Mouse (Mus musculus) thymus, adult 18-20 months (tissue): ENCODE measurements around the gene H1f0.

Source experiments
- DNase-seq, 2 experiments: peaks; one replicate each; pipeline ENCODE4 v3.0.0; 2022; ENCODE audit warnings: mixed read lengths in 2 of 2

Gene H1f0

GRCm38 (mm10) chr15:79028237-79028738 lies at the start of gene H1f0:
Gene H1f0, plus strand, starts transcription at chr15:79028450.
- peak; percentile 58 to 61 for DNase-seq

- DNase-seq = peak in 1 of 2 experiments; percentile 23
These were observed 49.4 kb upstream of the H1f0 start for GRCm38 (mm10) chr15:78978875-78979274.

- DNase-seq = no peak
These were observed 48.2 kb upstream of the H1f0 start for GRCm38 (mm10) chr15:78980084-78980483.

- DNase-seq = peak; percentile 71 to 79
These were observed 45.4 kb upstream of the H1f0 start for GRCm38 (mm10) chr15:78982658-78983435.

GRCm38 (mm10) chr15:78983436-78984285 lies 44.6 kb upstream of the H1f0 start:
- DNase-seq = peak; percentile 38 to 54

GRCm38 (mm10) chr15:78984286-78984778 lies 43.9 kb upstream of the H1f0 start:
- no peak for DNase-seq

GRCm38 (mm10) chr15:78986536-78987220 lies 41.6 kb upstream of the H1f0 start:
- DNase-seq = no peak

- DNase-seq = no peak
These were observed 39.7 kb upstream of the H1f0 start for GRCm38 (mm10) chr15:78988499-78988971.

GRCm38 (mm10) chr15:78989152-78990092 lies 38.8 kb upstream of the H1f0 start:
- DNase-seq = no peak

- no peak for DNase-seq
These were observed 38.2 kb upstream of the H1f0 start for GRCm38 (mm10) chr15:78990093-78990463.

GRCm38 (mm10) chr15:78990970-78991525 lies 37.2 kb upstream of the H1f0 start:
- DNase-seq = no peak

- no peak for DNase-seq
These were observed 36.0 kb upstream of the H1f0 start for GRCm38 (mm10) chr15:78992235-78992634.

- no peak for DNase-seq
These were observed 35.3 kb upstream of the H1f0 start for GRCm38 (mm10) chr15:78992925-78993324.

GRCm38 (mm10) chr15:78995916-78996315 lies 32.3 kb upstream of the H1f0 start:
- DNase-seq = no peak

GRCm38 (mm10) chr15:78996663-78997062 lies 31.6 kb upstream of the H1f0 start:
- peak; percentile 20 to 36 for DNase-seq

GRCm38 (mm10) chr15:78998348-78998747 lies 29.9 kb upstream of the H1f0 start:
- no peak for DNase-seq

- no peak for DNase-seq
These were observed 28.7 kb upstream of the H1f0 start for GRCm38 (mm10) chr15:78999586-78999985.

GRCm38 (mm10) chr15:79000357-79000791 lies 27.9 kb upstream of the H1f0 start:
- DNase-seq = no peak

GRCm38 (mm10) chr15:79001559-79001958 lies 26.7 kb upstream of the H1f0 start:
- no peak for DNase-seq

- no peak for DNase-seq
These were observed 26.2 kb upstream of the H1f0 start for GRCm38 (mm10) chr15:79002036-79002435.

GRCm38 (mm10) chr15:79003079-79003478 lies 25.2 kb upstream of the H1f0 start:
- DNase-seq = no peak
